Mouse (Mus musculus) thymus, postnatal 14 days (tissue): ENCODE measurements at regions not wholly inside any gene's neighbourhood (a gene's known extent, or its start where the extent isn't known, plus 50 kb on each side); places are given as distances from the start of the nearest gene placed in this dataset.

Experiments used
- DNase-seq: peaks from one replicate; pipeline ENCODE4 v3.0.0; 2021

DNA sequence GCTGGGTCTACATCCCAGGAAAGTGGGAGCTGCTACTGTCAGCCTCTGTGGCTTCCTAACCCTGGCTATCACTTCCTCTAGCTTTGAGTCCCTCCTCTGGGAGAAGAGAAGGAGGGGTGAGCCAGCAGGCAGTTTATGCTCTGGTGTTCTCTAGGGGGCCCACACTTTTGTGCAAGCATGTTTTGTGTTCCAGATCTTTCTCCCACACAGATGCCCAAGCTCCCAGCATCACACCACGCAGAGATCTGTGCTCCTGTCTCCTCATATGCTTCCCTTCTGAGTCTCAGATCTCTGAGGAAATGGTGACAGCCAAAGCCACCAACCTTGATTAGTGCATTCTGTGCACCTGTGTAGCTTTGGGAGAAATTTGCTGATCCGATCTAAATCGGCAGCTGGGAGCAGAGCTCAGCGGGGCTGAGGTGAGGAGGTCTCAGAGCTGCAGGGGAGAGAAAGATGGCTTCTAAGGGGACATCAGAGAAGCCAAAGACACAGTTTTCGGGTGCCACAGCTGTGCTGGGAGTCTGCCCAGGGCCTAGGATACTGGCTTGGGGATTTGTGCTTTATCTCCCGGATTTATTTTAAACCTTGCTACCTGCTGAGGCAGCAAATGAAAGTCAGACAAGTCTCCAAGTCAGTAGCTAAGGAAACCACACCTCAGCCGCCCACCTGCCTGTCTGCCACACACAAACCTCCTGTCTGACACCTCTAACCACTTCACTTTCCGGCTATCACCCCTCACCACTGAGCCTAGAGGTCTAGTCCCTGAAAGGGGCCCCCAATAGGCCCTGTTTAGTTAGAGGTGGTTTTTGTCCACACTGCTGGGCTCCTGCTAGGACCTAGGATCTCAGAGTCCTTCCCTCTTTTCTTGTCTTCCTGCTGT is 185.4 kb upstream of the Tle3 start:
- peak; percentile 67 for DNase-seq

GRCm38 (mm10) chr9:61187713-61188399 is 184.3 kb upstream of the Tle3 start:
- DNase-seq: no peak

DNA sequence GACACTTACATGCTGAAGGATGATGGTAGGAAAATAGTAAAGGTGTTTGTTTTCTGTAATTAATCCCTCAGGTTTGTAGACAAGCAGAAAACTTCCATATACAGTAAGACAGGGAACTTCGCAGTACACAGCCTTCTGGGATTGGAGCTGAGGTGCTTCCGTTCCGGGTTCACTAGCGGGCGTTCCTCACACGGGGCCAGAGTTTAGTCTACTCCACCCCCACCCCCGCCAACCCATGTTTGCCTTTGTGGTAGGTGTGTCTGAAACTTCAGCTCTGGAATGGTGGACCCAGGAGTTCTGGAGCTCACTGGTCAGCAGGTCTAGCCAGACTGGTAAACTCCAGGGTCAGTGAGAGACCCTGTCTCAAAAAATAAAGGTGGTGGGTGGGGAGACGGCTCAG is 182.9 kb upstream of the Tle3 start:
- no peak for DNase-seq

GRCm38 (mm10) chr9:61199077-61199753 is 173.0 kb upstream of the Tle3 start:
- DNase-seq: no peak

DNA sequence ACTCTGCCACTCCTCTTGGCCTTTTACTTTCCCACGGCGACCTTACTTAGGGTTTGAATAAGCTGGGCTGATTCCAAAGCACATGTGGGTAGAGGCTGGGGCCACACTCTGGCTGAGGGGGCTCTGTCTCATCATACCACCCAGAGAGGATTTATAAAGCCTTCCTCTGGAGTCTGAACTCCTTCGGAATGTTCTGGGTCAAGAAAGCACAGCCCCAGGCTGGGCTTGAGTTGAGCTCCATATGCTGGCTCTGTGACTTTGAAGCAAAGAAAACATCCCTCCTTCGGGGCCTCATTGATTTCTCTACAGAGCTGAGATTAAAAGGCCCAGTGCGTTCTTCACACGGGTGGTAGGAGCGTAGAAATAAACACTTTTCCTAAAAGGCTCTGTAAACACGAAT is 172.3 kb upstream of the Tle3 start:
- no peak for DNase-seq

DNA sequence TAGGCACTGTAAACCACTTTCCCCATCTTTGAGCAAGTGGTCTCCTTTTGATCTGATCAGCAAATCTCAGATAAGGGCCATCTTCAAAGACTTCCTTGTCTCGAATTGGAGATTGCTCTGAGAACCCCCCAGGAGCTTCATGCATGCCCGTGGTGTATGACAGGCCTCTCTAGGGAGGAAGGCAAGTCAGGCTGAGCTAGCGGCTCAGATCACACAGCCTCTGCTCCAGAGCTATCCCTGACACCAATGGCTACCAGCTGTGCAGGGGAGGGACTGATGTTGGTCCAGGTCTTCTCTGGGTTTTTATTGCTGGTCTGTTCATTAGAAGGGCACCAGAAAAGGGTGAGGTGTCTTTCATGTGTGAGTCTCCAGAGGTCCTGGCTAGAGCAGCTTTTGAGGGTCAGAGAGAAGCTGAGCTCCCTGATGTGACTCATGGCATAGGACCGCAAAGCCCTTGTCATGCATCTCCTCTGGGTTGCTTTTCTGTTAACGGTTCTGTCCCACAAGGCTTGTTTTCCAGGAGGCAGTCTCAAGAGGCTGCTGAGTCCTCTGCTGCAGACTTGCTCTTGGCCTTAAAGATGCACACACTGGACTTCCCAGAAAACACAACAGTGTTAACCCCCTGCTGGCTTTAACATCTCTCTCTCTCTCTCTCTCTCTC is 171.7 kb upstream of the Tle3 start:
- no peak for DNase-seq

DNA sequence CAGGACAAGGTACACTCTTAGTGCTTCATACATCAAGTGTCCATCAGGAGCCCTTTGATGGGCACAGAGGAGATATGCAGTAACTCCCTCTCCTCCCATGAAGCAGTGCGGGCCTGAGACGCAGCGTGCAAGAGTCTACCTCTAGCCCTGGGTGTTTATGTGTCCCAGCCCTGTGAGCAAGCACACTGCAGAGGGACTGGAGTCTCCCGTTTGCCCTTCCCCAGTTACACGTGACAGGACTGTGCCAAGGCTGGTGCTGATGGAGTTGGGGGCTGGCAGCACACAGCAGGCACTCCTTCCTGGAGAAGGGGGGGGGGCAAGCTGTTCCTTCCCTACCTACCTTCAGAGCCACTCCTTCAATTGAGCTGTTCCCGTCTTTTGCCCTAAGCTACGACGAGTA is 167.1 kb upstream of the Tle3 start:
- DNase-seq: no peak

DNA sequence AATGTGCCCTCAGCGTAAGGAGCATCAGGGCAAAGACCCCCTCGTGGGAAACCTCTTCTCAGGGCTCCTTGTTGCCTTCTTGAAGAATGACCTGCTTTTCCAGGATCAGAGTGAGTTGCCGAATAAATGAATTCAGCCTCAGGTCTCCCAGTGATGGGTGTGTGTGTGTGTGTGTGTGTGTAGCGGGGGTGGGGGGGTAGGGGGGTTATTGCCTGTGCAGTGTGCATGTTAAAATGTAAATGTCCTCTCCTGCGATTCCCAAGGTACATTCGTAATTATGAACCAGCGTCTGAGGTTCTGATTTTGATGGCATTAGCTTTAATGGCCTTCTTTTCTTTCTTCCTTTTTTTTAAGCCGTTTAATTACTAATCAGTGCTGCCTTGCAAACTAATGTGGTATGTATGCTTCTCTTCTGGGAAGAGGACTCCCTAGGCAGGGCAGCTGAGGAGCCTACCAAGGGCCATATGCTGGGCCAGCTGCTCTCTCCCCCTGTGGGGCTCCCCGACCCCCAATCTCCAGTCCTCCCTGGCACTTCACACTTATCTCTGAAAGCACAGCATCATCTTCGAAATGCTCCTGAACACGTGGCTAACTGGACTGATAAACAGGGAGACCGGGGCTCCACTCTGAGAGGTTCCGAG is 165.3 kb upstream of the Tle3 start:
- DNase-seq: no peak

- DNase-seq: no peak
Observed at GRCm38 (mm10) chr9:61207423-61208150, 164.6 kb upstream of the Tle3 start.

DNA sequence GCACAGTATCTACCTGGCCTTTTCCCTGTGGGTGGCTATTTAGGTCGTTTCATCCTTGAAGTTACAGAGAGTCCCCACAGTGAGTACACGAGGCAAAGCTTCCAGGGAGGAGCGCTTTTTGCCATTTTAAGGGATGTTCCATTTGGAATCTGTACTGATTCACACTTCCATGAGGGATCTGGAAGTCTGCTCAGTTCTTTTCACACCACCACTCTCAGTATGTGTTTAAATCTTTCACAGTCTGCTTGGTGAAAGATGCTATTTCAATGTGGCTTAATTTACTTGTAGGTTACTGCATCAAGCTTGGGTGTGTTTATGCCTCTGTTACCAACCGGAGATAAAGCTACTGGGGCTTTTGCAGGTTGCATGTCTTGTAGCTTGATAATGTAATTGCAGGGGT is 160.5 kb upstream of the Tle3 start:
- no peak for DNase-seq

- DNase-seq: peak; percentile 41
Observed at GRCm38 (mm10) chr9:61214943-61215342, 157.2 kb upstream of the Tle3 start.

DNA sequence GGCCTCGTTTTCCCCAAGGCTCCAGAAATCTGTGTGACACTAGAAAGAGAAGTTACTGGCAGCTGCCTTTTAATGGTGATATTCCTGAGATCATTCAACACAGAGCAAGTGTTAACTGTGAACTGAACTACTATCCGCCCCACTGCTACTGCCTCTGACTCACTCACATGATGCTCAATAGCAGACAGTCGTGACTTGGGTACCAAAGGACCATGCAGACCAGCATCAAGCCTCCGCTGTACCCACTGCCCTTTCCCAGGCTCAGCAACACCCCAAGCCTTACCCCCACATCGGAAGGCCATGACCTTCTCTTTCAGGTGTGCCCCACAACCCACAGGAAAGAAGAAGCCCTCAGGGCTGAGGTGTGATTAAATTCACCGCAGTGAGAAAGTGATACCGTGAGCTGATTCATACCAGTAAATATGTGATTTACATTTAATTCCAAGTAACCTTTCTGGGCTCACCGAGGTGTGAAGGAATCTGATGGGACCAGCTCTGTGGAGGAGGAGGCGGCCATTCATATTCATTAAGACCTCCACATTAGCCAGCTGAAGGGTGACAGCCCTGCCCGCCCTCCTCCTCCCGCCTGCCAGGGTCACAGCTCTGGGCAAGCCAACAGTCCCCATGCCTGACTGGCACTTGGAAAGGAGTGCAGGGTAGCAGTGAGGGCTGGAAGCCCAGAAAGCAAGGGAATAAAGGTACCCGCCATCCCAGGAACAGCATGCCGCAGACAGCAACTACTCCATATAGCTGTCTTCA is 156.0 kb upstream of the Tle3 start:
- no peak for DNase-seq

- DNase-seq: no peak
Observed at GRCm38 (mm10) chr9:61220017-61220416, 152.1 kb upstream of the Tle3 start.

- DNase-seq: peak; percentile 46
Observed at GRCm38 (mm10) chr9:61222212-61223003, 149.8 kb upstream of the Tle3 start.

DNA sequence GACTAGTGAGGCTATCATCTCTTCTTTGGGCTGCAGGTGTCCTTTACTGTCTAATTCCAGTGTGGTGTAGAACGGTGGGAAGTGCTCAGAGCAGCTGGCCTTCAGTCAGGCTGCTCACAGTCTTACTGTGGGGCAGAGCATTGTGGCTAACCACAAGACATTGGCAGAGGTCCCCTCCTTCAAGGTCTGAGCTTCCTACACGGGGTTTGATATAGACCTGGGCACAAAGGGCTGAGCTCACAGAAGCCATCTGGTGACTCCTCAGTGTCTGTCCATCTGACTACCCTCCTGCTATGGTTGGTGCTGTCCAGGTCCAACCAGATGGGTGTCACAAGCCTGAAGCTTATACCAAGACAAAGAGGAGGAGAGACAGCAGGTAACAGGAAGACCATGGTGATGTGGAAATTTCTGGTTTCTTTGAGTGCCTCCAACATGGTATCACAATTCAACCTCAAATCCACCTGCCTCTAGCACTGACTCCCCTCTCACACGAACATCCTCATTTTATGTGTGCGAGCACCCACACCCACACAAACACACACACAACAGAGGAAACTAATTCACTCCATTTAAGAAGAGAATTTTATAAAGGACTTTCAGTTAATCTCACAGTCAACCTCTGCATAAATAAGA is 147.0 kb upstream of the Tle3 start:
- peak; percentile 44 for DNase-seq

- no peak for DNase-seq
Observed at GRCm38 (mm10) chr9:61225882-61226281, 146.3 kb upstream of the Tle3 start.

DNA sequence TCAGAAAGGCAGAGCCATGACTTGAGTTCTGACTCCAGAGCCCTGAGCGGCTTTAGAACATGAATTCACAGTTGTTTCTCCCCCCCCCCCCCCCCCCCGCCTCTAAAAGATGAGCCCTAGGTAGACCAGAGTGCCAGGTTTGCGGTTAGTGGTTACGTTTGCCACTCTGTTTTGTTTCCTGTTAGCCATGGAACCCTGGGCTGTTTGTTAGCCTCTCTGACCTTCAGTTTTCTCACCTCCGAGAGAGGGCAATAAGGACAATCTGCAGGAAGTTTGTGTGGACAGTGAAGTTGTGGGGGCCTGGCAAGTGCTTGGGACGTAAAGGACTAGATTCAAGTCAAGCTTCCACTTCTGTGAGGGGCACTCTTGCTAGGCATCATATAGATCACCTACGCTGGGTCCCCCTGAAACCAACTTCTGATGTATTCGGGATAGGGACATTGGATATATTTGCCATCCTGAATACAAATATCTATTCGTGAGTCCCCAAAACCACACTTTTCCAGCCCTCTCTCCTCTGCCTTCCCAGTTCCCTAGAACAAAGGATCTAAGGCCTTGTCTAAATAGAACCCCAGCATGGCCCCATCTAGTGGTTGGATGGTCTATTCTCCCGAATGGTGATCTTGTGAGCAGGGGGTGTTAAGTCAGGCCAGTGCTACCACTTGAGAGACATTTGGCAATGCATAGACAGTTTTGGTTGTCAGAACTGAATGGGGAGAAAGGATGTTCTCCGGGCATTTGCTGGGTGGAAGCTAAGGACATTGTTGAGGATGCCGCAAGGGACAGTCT is 145.4 kb upstream of the Tle3 start:
- DNase-seq: peak; percentile 60

DNA sequence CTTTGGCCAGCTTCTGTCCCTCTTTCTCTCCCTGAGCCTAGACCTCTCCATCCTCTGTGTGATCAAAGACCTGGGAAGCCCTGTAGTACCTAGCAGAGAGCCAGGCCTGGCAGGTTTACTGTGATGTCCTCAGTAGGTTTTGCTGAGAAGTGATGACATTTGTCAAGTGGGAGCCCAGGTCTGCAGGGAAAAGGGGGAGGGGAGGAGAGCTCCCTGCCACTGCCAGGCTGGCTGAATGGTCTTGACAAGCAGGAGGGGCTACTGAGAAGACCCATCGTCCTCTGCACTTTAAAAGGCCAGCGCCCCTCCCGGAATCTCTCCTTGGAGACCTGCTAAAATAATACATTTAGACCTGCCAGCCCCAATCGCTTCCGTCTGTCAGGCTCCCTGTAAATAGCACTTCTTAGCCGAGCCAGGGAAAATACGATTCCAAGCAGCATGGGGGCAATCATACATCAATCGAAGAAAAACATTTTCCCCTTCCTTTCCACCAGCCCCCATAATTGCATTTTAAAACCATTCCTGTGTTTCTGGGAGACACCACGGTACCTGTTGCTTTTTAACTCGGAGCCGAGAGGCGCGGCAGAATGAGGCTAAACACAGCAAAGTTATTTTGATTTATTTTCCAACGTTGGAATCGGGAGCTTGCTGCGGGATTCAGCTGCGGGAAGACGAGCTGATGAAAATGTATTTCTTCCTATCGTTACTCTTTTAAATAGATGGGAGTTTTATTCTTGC is 144.5 kb upstream of the Tle3 start:
- no peak for DNase-seq
